Mouse (Mus musculus) heart, postnatal 0 days (tissue): ENCODE measurements around the gene Sars2. TPM values are rescaled to one million over a fixed set of nuclear protein-coding genes. Genes with fewer than 3 reads are reported as not detected.

Source experiments
- ATAC-seq: fragments of 200-750 bp; cut with Nextera tagmentation; 2 replicates; pipeline ENCODE4 v1.8.0; 2017; ENCODE audit warnings: low read depth, moderate number of reproducible peaks, moderate library complexity; ENCODE audit not compliant: insufficient read depth
- DNase-seq: peaks from one replicate; pipeline ENCODE4 v3.0.0-alpha.2; 2016; ENCODE audit warnings: low spot score
- H3K27ac ChIP-seq: fragments of 300-500 bp; sonication (generic); 2 replicates; pipeline ENCODE4 v1.5.1; 2014; ENCODE audit warnings: low read depth, mild to moderate bottlenecking
- H3K27me3 ChIP-seq: fragments of 300-500 bp; sonication (generic); 2 replicates; pipeline ENCODE4 v1.6.1; 2014; ENCODE audit warnings: low read length, mixed read lengths; ENCODE audit not compliant: control insufficient read depth, insufficient read depth
- H3K36me3 ChIP-seq: fragments of 300-500 bp; sonication (generic); replicated peaks from 2 replicates; pipeline ENCODE4 v1.6.1; 2014; ENCODE audit warnings: low read length, mixed read lengths; ENCODE audit not compliant: control insufficient read depth, insufficient read depth
- H3K4me1 ChIP-seq: fragments of 300-500 bp; sonication (generic); 2 replicates; pipeline ENCODE4 v1.6.1; 2014; ENCODE audit warnings: antibody characterized with exemption; ENCODE audit not compliant: control insufficient read depth, insufficient read depth
- H3K4me2 ChIP-seq: fragments of 300-500 bp; sonication (generic); 2 replicates; pipeline ENCODE4 v1.6.1; 2014; ENCODE audit warnings: low read depth, mild to moderate bottlenecking, low read length, moderate library complexity
- H3K4me3 ChIP-seq: fragments of 300-500 bp; sonication (generic); 2 replicates; pipeline ENCODE4 v1.5.1; 2014; ENCODE audit warnings: low read depth, low read length
- H3K9ac ChIP-seq: fragments of 300-500 bp; sonication (generic); replicated peaks from 2 replicates; pipeline ENCODE4 v1.6.1; 2014; ENCODE audit warnings: low read depth, low read length, mixed read lengths
- H3K9me3 ChIP-seq: fragments of 300-500 bp; sonication (generic); replicated peaks from 2 replicates; pipeline ENCODE4 v1.6.1; 2016; ENCODE audit warnings: low read length; ENCODE audit not compliant: control insufficient read depth
- CTCF ChIP-seq: IDR thresholded peaks from 2 replicates; pipeline ENCODE4 v1.5.1; 2016; ENCODE audit warnings: antibody characterized with exemption, control low read depth, low read depth
- EP300 ChIP-seq: IDR thresholded peaks from 2 replicates; pipeline ENCODE4 v1.6.1; 2016; ENCODE audit warnings: antibody characterized with exemption, low read depth
- WGBS: fragments of 180-500 bp; shearing (Covaris S2); extraction: QIAGEN DNeasy Blood & Tissue Kit; methylation state at CpG from one replicate; pipeline ENCODE4 v1.1.7; 2014; 5-methylcytosine and 5-hydroxymethylcytosine counted together
- polyA plus RNA-seq: library from polyadenylated mRNA; unstranded; fragments of >200 nt; fragmentation: Nextera tagmentation; extraction: Ambion mirVana; gene quantifications from 2 replicates; pipeline ENCODE4 v1.2.1, GENCODE M21; 2015
- total RNA-seq: library from RNA; depleted of rRNA; stranded (reverse); fragments of >200 nt; gene quantifications from 2 replicates; pipeline ENCODE4 v1.2.3, GENCODE M21; 2014; ENCODE audit warnings: low replicate concordance; rRNA removed

Gene Sars2
- total and polyA plus RNA-seq, 2 experiments from 2014 or later = 17.0 to 22.6 TPM

DNA sequence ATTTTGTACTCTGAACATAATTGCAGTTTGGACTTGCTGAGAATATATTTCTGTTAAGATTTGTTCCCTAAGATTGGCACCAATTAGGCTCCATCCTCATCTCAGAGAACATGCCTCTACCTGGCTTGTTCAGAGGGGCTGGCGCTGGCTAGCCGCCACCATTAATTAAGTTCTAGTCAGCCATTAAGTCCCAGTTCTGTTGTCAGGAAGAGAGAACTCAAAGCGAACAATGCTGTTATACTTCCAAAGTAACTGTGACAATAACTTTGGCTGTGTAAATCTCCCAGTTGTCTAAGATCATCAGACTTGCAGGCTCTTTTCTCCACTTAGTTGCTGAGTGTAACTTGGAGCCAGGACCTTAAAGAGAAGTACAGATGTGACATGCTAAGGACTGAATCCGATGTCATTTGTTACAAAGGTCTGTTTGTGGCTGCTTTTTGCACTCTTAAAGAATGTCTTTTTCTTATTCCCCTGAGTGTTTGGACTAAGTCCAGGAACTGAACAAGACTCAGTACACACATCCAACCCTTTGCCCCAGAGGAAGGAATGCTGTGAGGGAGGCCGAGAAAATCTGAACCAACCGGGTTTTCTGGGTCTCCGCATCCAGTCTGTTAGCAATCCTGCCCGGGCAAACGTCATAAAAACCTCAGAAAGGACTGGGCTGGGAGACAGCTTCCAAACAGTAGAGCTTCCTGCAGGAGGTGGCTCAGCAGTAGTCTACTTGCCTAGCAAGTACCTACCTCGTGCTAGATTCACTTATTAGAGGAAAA is 60.3 kb downstream of the Sars2 start:
- TF ChIP-seq CTCF (no peak), EP300 (0 out of 2 replicates have a peak, but pooled peaks have one; percentile 29)
- Histone ChIP-seq H3K4me2 (no peak overlapping the region), H3K27me3 (no peaks in the 10 kb centered on the region), H3K4me1 (peaks cover 25% of the 10 kb centered on the region), H3K9ac (no peak overlapping the region), H3K27ac (peak overlapping the region; percentile 90), H3K36me3 (no peaks in the 10 kb centered on the region), H3K9me3 (no peaks in the 10 kb centered on the region), H3K4me3 (no peak overlapping the region)
- 24% methylated on average over 10 of the region's 10 CpGs for WGBS
- DNase-seq (peak; percentile 74), ATAC-seq (peak; percentile 53)

GRCm38 (mm10) chr7:28802846-28803588 is 61.2 kb downstream of the Sars2 start:
- H3K4me3 ChIP-seq = no peak overlapping the region
- 13% methylated on average over 10 of the region's 10 CpGs for WGBS
- H3K9ac ChIP-seq = no peak overlapping the region
- H3K36me3 ChIP-seq = no peaks in the 10 kb centered on the region
- ATAC-seq = peak; percentile 63
- peaks cover 30% of the 10 kb centered on the region for H3K4me1 ChIP-seq
- no peaks in the 10 kb centered on the region for H3K9me3 ChIP-seq
- TF ChIP-seq CTCF (no peak), EP300 (no peak)
- no peak overlapping the region for H3K4me2 ChIP-seq
- DNase-seq = peak; percentile 76
- H3K27ac ChIP-seq = peak overlapping the region; percentile 90
- H3K27me3 ChIP-seq = no peaks in the 10 kb centered on the region

Other genes with a start within 250 kb of the Sars2 start
- not detected in 2 replicates for gene Ifnl2, start 231.5 kb upstream of the Sars2 start, total RNA-seq
- not detected in 2 replicates for gene Ifnl2, start 231.5 kb upstream of the Sars2 start, polyA plus RNA-seq
- not detected in 2 replicates for gene Ifnl3, start 219.2 kb upstream of the Sars2 start, total RNA-seq
- gene Ifnl3, start 219.2 kb upstream of the Sars2 start, polyA plus RNA-seq = not detected in 2 replicates
- gene Sycn, start 201.1 kb upstream of the Sars2 start, total RNA-seq = not detected in 2 replicates
- gene Sycn, start 201.1 kb upstream of the Sars2 start, polyA plus RNA-seq = not detected in 2 replicates
- not detected in 2 replicates for gene Nccrp1, start 194.7 kb upstream of the Sars2 start, total RNA-seq
- not detected in 2 replicates for gene Nccrp1, start 194.7 kb upstream of the Sars2 start, polyA plus RNA-seq
- 37.0 and 53.5 TPM in 2 replicates for gene Samd4b, start 143.8 kb upstream of the Sars2 start, total RNA-seq
- 12.3 and 12.4 TPM in 2 replicates for gene Samd4b, start 143.8 kb upstream of the Sars2 start, polyA plus RNA-seq
- gene Pak4, start 143.8 kb upstream of the Sars2 start, total RNA-seq = 12.7 and 17.1 TPM in 2 replicates
- gene Pak4, start 143.8 kb upstream of the Sars2 start, polyA plus RNA-seq = 11.3 and 12.0 TPM in 2 replicates
- not detected in 2 replicates for gene Acp7, start 110.7 kb upstream of the Sars2 start, total RNA-seq
- not detected in 2 replicates for gene Acp7, start 110.7 kb upstream of the Sars2 start, polyA plus RNA-seq
- 0.73 and 0.93 TPM in 2 replicates for gene Fbxo27, start 49.1 kb upstream of the Sars2 start, total RNA-seq
- 1.5 and 1.7 TPM in 2 replicates for gene Fbxo27, start 49.1 kb upstream of the Sars2 start, polyA plus RNA-seq
- gene Fbxo17, start 25.2 kb upstream of the Sars2 start, total RNA-seq = 4.7 and 7.8 TPM in 2 replicates
- gene Fbxo17, start 25.2 kb upstream of the Sars2 start, polyA plus RNA-seq = 4.5 and 5.1 TPM in 2 replicates
- gene Mrps12, start 172 bp upstream of the Sars2 start, total RNA-seq = 73.9 and 95.4 TPM in 2 replicates
- gene Mrps12, start 172 bp upstream of the Sars2 start, polyA plus RNA-seq = 133 and 134 TPM in 2 replicates
- not detected in 2 replicates for gene Ccer2, start 14.2 kb downstream of the Sars2 start, total RNA-seq
- gene Ccer2, start 14.2 kb downstream of the Sars2 start, polyA plus RNA-seq = not detected in 2 replicates
- 44.7 and 53.0 TPM in 2 replicates for gene Sirt2, start 24.7 kb downstream of the Sars2 start, total RNA-seq
- gene Sirt2, start 24.7 kb downstream of the Sars2 start, polyA plus RNA-seq = 60.6 and 61.0 TPM in 2 replicates
- gene Nfkbib, start 25.5 kb downstream of the Sars2 start, total RNA-seq = 3.5 and 16.1 TPM in 2 replicates
- gene Nfkbib, start 25.5 kb downstream of the Sars2 start, polyA plus RNA-seq = 25.7 and 26.7 TPM in 2 replicates
- gene Rinl, start 47.0 kb downstream of the Sars2 start, total RNA-seq = 2.1 and 2.7 TPM in 2 replicates
- 2.3 and 2.4 TPM in 2 replicates for gene Rinl, start 47.0 kb downstream of the Sars2 start, polyA plus RNA-seq
- gene Hnrnpl, start 66.5 kb downstream of the Sars2 start, total RNA-seq = 259 and 275 TPM in 2 replicates
- 149 and 171 TPM in 2 replicates for gene Hnrnpl, start 66.5 kb downstream of the Sars2 start, polyA plus RNA-seq
- 483 and 823 TPM in 2 replicates for gene Ech1, start 83.2 kb downstream of the Sars2 start, total RNA-seq
- 806 and 928 TPM in 2 replicates for gene Ech1, start 83.2 kb downstream of the Sars2 start, polyA plus RNA-seq
- 2.3 and 24.1 TPM in 2 replicates for gene Lgals4, start 91.9 kb downstream of the Sars2 start, total RNA-seq
- gene Lgals4, start 91.9 kb downstream of the Sars2 start, polyA plus RNA-seq = 30.9 and 36.0 TPM in 2 replicates
- gene Lgals7, start 121.9 kb downstream of the Sars2 start, total RNA-seq = 5.0 TPM in 1 of 2 replicates, not detected in the other
- gene Lgals7, start 121.9 kb downstream of the Sars2 start, polyA plus RNA-seq = 2.2 and 3.9 TPM in 2 replicates
- gene Capn12, start 139.4 kb downstream of the Sars2 start, total RNA-seq = not detected in 2 replicates
- gene Capn12, start 139.4 kb downstream of the Sars2 start, polyA plus RNA-seq = 0.26 TPM in 2 replicates
- 120 and 139 TPM in 2 replicates for gene Actn4, start 220.3 kb downstream of the Sars2 start, total RNA-seq
- gene Actn4, start 220.3 kb downstream of the Sars2 start, polyA plus RNA-seq = 135 and 171 TPM in 2 replicates
- 366 and 476 TPM in 2 replicates for gene Eif3k, start 239.9 kb downstream of the Sars2 start, total RNA-seq
- gene Eif3k, start 239.9 kb downstream of the Sars2 start, polyA plus RNA-seq = 261 and 264 TPM in 2 replicates
- gene Map4k1, start 240.1 kb downstream of the Sars2 start, total RNA-seq = 0.15 TPM in 1 of 2 replicates, not detected in the other
- gene Map4k1, start 240.1 kb downstream of the Sars2 start, polyA plus RNA-seq = 1.4 and 1.8 TPM in 2 replicates